Mouse (Mus musculus) forebrain, embryonic 15.5 days (tissue): ENCODE measurements around the gene Myl10. TPM values are rescaled to one million over a fixed set of nuclear protein-coding genes. Genes with fewer than 3 reads are reported as not detected.
"Not testable (repeated sequence)": the region's sequence is repeated elsewhere in the genome, so short reads cannot be mapped to it uniquely, and the experiment has no call there.

ENCODE experiments used
- ATAC-seq: fragments of 200-750 bp; cut with Nextera tagmentation; replicated peaks from 2 replicates; pipeline ENCODE4 v1.8.0; 2017; ENCODE audit warnings: mild to moderate bottlenecking, moderate TSS enrichment, moderate library complexity
- H3K27ac ChIP-seq: fragments of 300-500 bp; sonication (generic); replicated peaks from 2 replicates; pipeline ENCODE4 v1.5.1; 2015; ENCODE audit warnings: mild to moderate bottlenecking, inconsistent platforms
- H3K27me3 ChIP-seq: fragments of 300-500 bp; sonication (generic); 2 replicates; pipeline ENCODE4 v1.6.1; 2015; ENCODE audit warnings: inconsistent platforms
- H3K36me3 ChIP-seq: fragments of 300-500 bp; sonication (generic); 2 replicates; pipeline ENCODE4 v1.6.1; 2015; ENCODE audit warnings: mild to moderate bottlenecking, inconsistent platforms
- H3K4me1 ChIP-seq: fragments of 300-500 bp; sonication (generic); 2 replicates; pipeline ENCODE4 v1.6.1; 2015; ENCODE audit warnings: inconsistent platforms
- H3K4me2 ChIP-seq: fragments of 300-500 bp; sonication (generic); replicated peaks from 2 replicates; pipeline ENCODE4 v1.6.1; 2015; ENCODE audit warnings: mild to moderate bottlenecking, inconsistent platforms
- H3K4me3 ChIP-seq: fragments of 300-500 bp; sonication (generic); 2 replicates; pipeline ENCODE4 v1.5.1; 2015; ENCODE audit warnings: mild to moderate bottlenecking, inconsistent platforms
- H3K9ac ChIP-seq: fragments of 300-500 bp; sonication (generic); replicated peaks from 2 replicates; pipeline ENCODE4 v1.6.1; 2015; ENCODE audit warnings: mild to moderate bottlenecking, inconsistent platforms
- H3K9me3 ChIP-seq: fragments of 300-500 bp; sonication (generic); 2 replicates; pipeline ENCODE4 v1.6.1; 2016; ENCODE audit warnings: inconsistent platforms
- WGBS: fragments of 180-500 bp; shearing (Covaris S2); methylation state at CpG from one replicate; pipeline ENCODE4 v1.1.7; 2015; ENCODE audit warnings: mixed read lengths; 5-methylcytosine and 5-hydroxymethylcytosine counted together
- polyA plus RNA-seq: library from polyadenylated mRNA; unstranded; fragments of >200 nt; fragmentation: Nextera tagmentation; extraction: Ambion mirVana; gene quantifications from 2 replicates; pipeline ENCODE4 v1.2.1, GENCODE M21; 2015

Myl10 gene
- polyA plus RNA-seq = not detected in 2 replicates

DNA sequence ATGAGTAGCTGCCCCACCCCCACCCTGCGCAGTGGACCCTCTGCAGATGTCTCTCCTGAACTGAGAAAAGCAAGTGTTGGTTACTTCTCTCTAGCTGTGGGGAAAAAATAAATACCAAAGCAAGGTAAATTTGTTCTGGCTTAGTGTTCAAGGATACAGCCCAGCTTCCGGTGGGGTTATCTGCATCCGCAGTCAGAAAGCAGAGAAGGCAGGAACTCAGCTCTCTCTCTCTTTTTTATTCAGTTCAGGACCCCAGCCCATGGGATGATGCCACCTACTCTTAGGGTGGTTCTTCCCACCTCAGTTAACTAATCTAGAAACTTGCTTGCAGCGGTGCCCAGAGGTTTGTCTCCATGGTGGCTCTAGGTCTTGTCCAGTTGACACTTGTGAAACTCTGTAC, at the start of gene Myl10:
Myl10 (plus strand) TSS at position 363 of the 400 bp plus-strand sequence.
- H3K4me2 ChIP-seq = no peak within 1 kb of the TSS
- 89% methylated on average over 4 of the region's 4 CpGs for WGBS
- no peak within 1 kb of the TSS for H3K9ac ChIP-seq
- ATAC-seq = no peak
- H3K27me3 ChIP-seq = no peaks in the 10 kb centered on the region
- no peak within 1 kb of the TSS for H3K27ac ChIP-seq
- H3K9me3 ChIP-seq = no peaks in the 10 kb centered on the region
- H3K4me3 ChIP-seq = no peak within 1 kb of the TSS
- no peaks in the 10 kb centered on the region for H3K4me1 ChIP-seq
- no peaks in the 10 kb centered on the region for H3K36me3 ChIP-seq

DNA sequence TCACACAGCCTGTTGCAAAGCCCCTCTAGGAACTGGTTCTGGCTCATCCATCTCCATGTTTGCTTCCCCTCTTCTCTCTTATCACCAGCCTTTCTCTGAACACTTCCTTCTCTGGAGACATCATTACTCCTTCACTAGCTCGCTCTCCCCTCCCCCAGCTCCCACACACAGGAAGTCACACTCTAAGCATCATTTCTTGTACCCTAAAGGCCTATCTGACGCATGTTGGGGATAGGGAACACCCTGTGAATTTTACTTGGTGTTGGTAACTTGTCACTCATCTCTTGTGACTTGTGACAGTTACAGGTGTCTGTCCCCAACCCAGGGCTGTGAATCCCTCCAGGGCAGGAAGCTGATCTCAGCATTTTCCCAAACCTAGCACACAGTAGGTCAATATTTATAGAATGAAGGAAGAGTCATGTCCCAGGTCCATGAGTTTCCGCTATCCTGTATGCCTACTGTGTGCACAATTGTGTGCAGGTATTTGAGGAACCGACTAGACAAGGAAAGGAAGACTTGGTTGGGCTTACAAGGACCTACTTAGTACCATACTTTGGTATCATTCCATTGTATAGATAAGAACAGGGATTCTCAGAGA, 46.1 kb upstream of the Myl10 start:
- no peak for ATAC-seq
- Histone ChIP-seq H3K27me3 (no peaks in the 10 kb centered on the region), H3K9ac (no peak overlapping the region), H3K4me2 (no peak overlapping the region), H3K27ac (no peak overlapping the region), H3K4me3 (no peak overlapping the region), H3K36me3 (no peaks in the 10 kb centered on the region), H3K9me3 (no peaks in the 10 kb centered on the region), H3K4me1 (peaks cover 5% of the 10 kb centered on the region; the same call in 1 of the 2 replicates)
- 85% methylated on average over 4 of the region's 4 CpGs for WGBS

GRCm38 (mm10) chr5:136649071-136649470, 43.9 kb upstream of the Myl10 start:
- no peak overlapping the region for H3K4me3 ChIP-seq
- no peaks in the 10 kb centered on the region for H3K9me3 ChIP-seq
- H3K4me1 ChIP-seq = peaks cover 5% of the 10 kb centered on the region; the same call in 1 of the 2 replicates
- WGBS = 14% methylated on average over 5 of the region's 5 CpGs
- H3K9ac ChIP-seq = no peak overlapping the region
- no peaks in the 10 kb centered on the region for H3K27me3 ChIP-seq
- ATAC-seq = no peak
- no peaks in the 10 kb centered on the region for H3K36me3 ChIP-seq
- H3K27ac ChIP-seq = no peak overlapping the region
- no peak overlapping the region for H3K4me2 ChIP-seq

DNA sequence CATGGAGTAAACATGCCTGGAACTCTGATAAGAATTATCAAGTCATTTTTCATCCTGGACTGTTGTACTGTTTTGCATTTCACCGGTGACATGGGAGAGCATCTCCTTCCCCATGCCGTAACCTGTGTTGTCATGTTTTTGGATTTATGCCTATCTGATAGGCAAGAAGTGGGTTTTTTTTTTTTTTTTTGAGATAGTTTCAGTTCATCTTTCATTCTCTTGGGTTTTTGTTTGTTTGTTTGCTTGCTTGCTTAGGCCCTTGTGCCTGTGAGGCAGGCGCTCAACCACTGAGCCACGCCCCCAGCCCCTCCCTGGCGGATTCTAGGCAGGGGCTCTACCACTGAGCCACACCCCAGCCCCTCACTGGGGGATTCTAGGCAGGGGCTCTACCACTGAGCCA, 43.3 kb upstream of the Myl10 start:
- H3K4me3 ChIP-seq = no peak overlapping the region
- H3K9ac ChIP-seq = no peak overlapping the region
- no peak overlapping the region for H3K4me2 ChIP-seq
- no peak for ATAC-seq
- 95% methylated on average over 5 of the region's 5 CpGs for WGBS
- H3K9me3 ChIP-seq = no peaks in the 10 kb centered on the region
- H3K27ac ChIP-seq = no peak overlapping the region
- no peaks in the 10 kb centered on the region for H3K36me3 ChIP-seq
- H3K4me1 ChIP-seq = peaks cover 5% of the 10 kb centered on the region; the same call in 1 of the 2 replicates
- H3K27me3 ChIP-seq = no peaks in the 10 kb centered on the region

DNA sequence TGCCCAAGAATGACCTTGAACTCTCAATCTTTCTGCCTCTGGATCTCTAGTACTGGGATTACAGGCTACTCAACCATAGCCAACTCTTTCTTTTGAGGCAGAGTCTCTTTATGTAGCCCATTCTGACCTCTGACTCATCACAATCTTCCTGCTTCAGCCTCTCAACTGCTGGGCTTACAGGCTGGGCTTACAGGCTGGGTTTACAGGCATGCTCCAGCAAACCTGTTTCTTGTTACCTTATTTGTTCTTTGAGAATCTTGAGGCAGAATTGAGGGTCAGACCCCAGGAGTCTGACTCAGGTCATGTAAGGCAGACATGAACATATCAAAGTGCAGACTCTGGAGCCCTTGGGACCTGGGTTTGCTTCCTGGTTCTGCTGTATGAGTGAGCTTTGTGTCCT, 38.5 kb upstream of the Myl10 start:
- Histone ChIP-seq H3K4me3 (no peak overlapping the region), H3K27me3 (no peaks in the 10 kb centered on the region), H3K4me2 (no peak overlapping the region), H3K36me3 (no peaks in the 10 kb centered on the region), H3K9ac (no peak overlapping the region), H3K4me1 (no peaks in the 10 kb centered on the region), H3K9me3 (no peaks in the 10 kb centered on the region), H3K27ac (no peak overlapping the region)
- no peak for ATAC-seq

GRCm38 (mm10) chr5:136656830-136657395, 36.0 kb upstream of the Myl10 start:
- Histone ChIP-seq H3K9me3 (no peaks in the 10 kb centered on the region), H3K36me3 (no peaks in the 10 kb centered on the region), H3K27me3 (no peaks in the 10 kb centered on the region), H3K4me3 (no peak overlapping the region), H3K9ac (no peak overlapping the region), H3K4me2 (no peak overlapping the region), H3K27ac (no peak overlapping the region), H3K4me1 (no peaks in the 10 kb centered on the region)
- WGBS = 84% methylated on average over 10 of the region's 10 CpGs
- no peak for ATAC-seq

GRCm38 (mm10) chr5:136660721-136661120, 32.2 kb upstream of the Myl10 start:
- 73% methylated on average over 5 of the region's 5 CpGs for WGBS
- not testable (repeated sequence) for H3K4me2 ChIP-seq, H3K27me3 ChIP-seq, H3K4me3 ChIP-seq, H3K27ac ChIP-seq, ATAC-seq, H3K36me3 ChIP-seq, H3K4me1 ChIP-seq, H3K9ac ChIP-seq, H3K9me3 ChIP-seq

DNA sequence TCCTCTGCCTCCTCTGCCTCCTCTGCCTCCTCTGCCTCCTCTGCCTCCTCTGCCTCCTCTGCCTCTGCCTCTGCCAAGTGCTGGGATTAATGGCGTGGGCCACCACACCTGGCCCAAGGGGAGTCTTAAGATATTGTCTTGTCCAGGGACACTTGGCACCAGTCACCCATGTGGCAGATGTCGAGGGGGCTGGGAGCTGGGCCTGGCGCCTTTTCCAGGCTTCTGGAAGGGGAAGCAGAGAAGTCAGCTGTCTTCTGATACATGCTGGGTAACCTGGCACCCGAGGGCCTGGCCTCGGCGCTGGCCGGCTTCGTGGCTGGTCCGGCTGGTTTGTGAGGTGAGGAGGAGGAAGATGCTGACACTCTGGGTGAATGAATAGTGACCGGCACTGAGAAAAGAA, 30.7 kb upstream of the Myl10 start:
- no peak overlapping the region for H3K4me3 ChIP-seq
- no peak for ATAC-seq
- WGBS = 80% methylated on average over 10 of the region's 10 CpGs

GRCm38 (mm10) chr5:136662822-136663221, 30.1 kb upstream of the Myl10 start:
- Histone ChIP-seq H3K4me1 (no peaks in the 10 kb centered on the region), H3K27me3 (no peaks in the 10 kb centered on the region; the same call in 1 of the 2 replicates), H3K36me3 (no peaks in the 10 kb centered on the region), H3K27ac (no peak overlapping the region), H3K4me3 (no peak overlapping the region), H3K4me2 (no peak overlapping the region), H3K9me3 (no peaks in the 10 kb centered on the region), H3K9ac (no peak overlapping the region)
- 64% methylated on average over 1 of the region's 1 CpGs for WGBS
- ATAC-seq = no peak

More for the DNA sequence above, 30.7 kb upstream of the Myl10 start:
- Histone ChIP-seq H3K36me3 (no peaks in the 10 kb centered on the region), H3K27ac (no peak overlapping the region), H3K9ac (no peak overlapping the region), H3K4me1 (no peaks in the 10 kb centered on the region), H3K9me3 (no peaks in the 10 kb centered on the region), H3K4me2 (no peak overlapping the region), H3K27me3 (no peaks in the 10 kb centered on the region; the same call in 1 of the 2 replicates)

- no peaks in the 10 kb centered on the region; the same call in 1 of the 2 replicates for H3K27me3 ChIP-seq
- no peaks in the 10 kb centered on the region for H3K4me1 ChIP-seq
- H3K4me2 ChIP-seq = no peak overlapping the region
- no peaks in the 10 kb centered on the region for H3K36me3 ChIP-seq
- H3K9me3 ChIP-seq = no peaks in the 10 kb centered on the region
- no peak overlapping the region for H3K27ac ChIP-seq
- 3% methylated on average over 9 of the region's 9 CpGs for WGBS
- no peak for ATAC-seq
- H3K4me3 ChIP-seq = no peak overlapping the region
- no peak overlapping the region for H3K9ac ChIP-seq
Measured at GRCm38 (mm10) chr5:136664497-136664896, 28.4 kb upstream of the Myl10 start.

GRCm38 (mm10) chr5:136676315-136677030, 16.5 kb upstream of the Myl10 start:
- Histone ChIP-seq H3K27me3 (no peaks in the 10 kb centered on the region), H3K27ac (no peak overlapping the region), H3K9ac (no peak overlapping the region), H3K4me1 (no peaks in the 10 kb centered on the region), H3K36me3 (no peaks in the 10 kb centered on the region), H3K4me2 (no peak overlapping the region), H3K4me3 (no peak overlapping the region), H3K9me3 (no peaks in the 10 kb centered on the region)
- no peak for ATAC-seq
- 85% methylated on average over 18 of the region's 18 CpGs for whole genome bisulfite sequencing

- no peak overlapping the region for H3K27ac ChIP-seq
- peaks cover 2% of the 10 kb centered on the region; the same call in 1 of the 2 replicates for H3K27me3 ChIP-seq
- H3K36me3 ChIP-seq = no peaks in the 10 kb centered on the region
- no peak for ATAC-seq
- 77% methylated on average over 6 of the region's 6 CpGs for WGBS
- no peak overlapping the region for H3K9ac ChIP-seq
- H3K4me1 ChIP-seq = no peaks in the 10 kb centered on the region
- H3K9me3 ChIP-seq = no peaks in the 10 kb centered on the region
- no peak overlapping the region for H3K4me3 ChIP-seq
- H3K4me2 ChIP-seq = no peak overlapping the region
Measured at GRCm38 (mm10) chr5:136678840-136679348, 14.1 kb upstream of the Myl10 start.
